Mouse (Mus musculus) thymus, adult 2 months (tissue): ENCODE results near the gene Gtpbp1.

Experiments
- CTCF ChIP-seq: fragments of 200-500 bp; IDR thresholded peaks from 2 replicates; pipeline ENCODE4 v1.5.1; 2012; ENCODE audit warnings: mild to moderate bottlenecking, control low read depth, low read length, moderate library complexity, borderline replicate concordance; ENCODE audit not compliant: control insufficient read depth, poor library complexity, insufficient read depth; ENCODE audit errors: extremely low read depth
- POLR2A ChIP-seq: fragments of 200-500 bp; IDR thresholded peaks from 2 replicates; pipeline ENCODE4 v1.6.1; 2012; ENCODE audit warnings: mild to moderate bottlenecking, low read length, control low read depth, moderate library complexity; ENCODE audit not compliant: control insufficient read depth, poor library complexity, insufficient read depth; ENCODE audit errors: extremely low read depth

- TF ChIP-seq CTCF, result no peak
- TF ChIP-seq POLR2A, result no peak
Measured at GRCm38 (mm10) chr15:79694512-79694911, 3.9 kb downstream of the Gtpbp1 start.
